Mouse (Mus musculus): Measurements from ENCODE around the gene Nid1. TPM values are rescaled to one million over a fixed set of nuclear protein-coding genes. Genes with fewer than 3 reads are reported as not detected.
"Not testable (repeated sequence)": the region's sequence is repeated elsewhere in the genome, so short reads cannot be mapped to it uniquely, and the experiment has no call there.

Gene Nid1
- polyA plus RNA-seq, 1 experiment from 2014 or later: 69.6 TPM

GRCm38 (mm10) chr13:13537272-13538015 is 100.1 kb downstream of the Nid1 start:
- no peak overlapping the region for H3K27ac ChIP-seq

GRCm38 (mm10) chr13:13538585-13539300 is 101.4 kb downstream of the Nid1 start:
- Histone ChIP-seq H3K27ac (no peak overlapping the region), H3K27me3 (replicated peaks) (no peaks in the 10 kb centered on the region), H3K4me3 (replicated peaks) (no peak overlapping the region), H3K9ac (no peak overlapping the region), H3K36me3 (no peaks in the 10 kb centered on the region), H3K4me2 (replicated peaks) (no peak overlapping the region), H3K9me3 (no peaks in the 10 kb centered on the region), H3K4me1 (replicated peaks) (no peaks in the 10 kb centered on the region)
- peak; percentile 80 for ATAC-seq
- 31% methylated on average over 4 of the region's 4 CpGs for WGBS

More at GRCm38 (mm10) chr13:13537272-13538015, 100.1 kb downstream of the Nid1 start:
- Histone ChIP-seq H3K9me3 (no peaks in the 10 kb centered on the region), H3K9ac (no peak overlapping the region), H3K4me2 (replicated peaks) (no peak overlapping the region), H3K27me3 (replicated peaks) (no peaks in the 10 kb centered on the region), H3K4me3 (replicated peaks) (no peak overlapping the region), H3K4me1 (replicated peaks) (no peaks in the 10 kb centered on the region), H3K36me3 (no peaks in the 10 kb centered on the region)
- ATAC-seq: no peak
- 78% methylated on average over 2 of the region's 2 CpGs for WGBS

- not testable (repeated sequence) for H3K4me1 ChIP-seq (replicated peaks); H3K9me3 ChIP-seq; H3K9ac ChIP-seq; H3K36me3 ChIP-seq; H3K4me2 ChIP-seq (replicated peaks); H3K27me3 ChIP-seq (replicated peaks); H3K4me3 ChIP-seq (replicated peaks); ATAC-seq; H3K27ac ChIP-seq
- WGBS: 93% methylated on average over 10 of the region's 10 CpGs
These were observed 105.7 kb downstream of the Nid1 start for GRCm38 (mm10) chr13:13543073-13543472.

- no peak for ATAC-seq
- H3K36me3 ChIP-seq: no peaks in the 10 kb centered on the region
- H3K4me3 ChIP-seq (replicated peaks): no peak overlapping the region
- WGBS: 77% methylated on average over 3 of the region's 3 CpGs
- no peak overlapping the region for H3K9ac ChIP-seq
- H3K9me3 ChIP-seq: no peaks in the 10 kb centered on the region
- no peak overlapping the region for H3K27ac ChIP-seq
- no peaks in the 10 kb centered on the region for H3K27me3 ChIP-seq (replicated peaks)
- H3K4me1 ChIP-seq (replicated peaks): no peaks in the 10 kb centered on the region
- H3K4me2 ChIP-seq (replicated peaks): no peak overlapping the region
These were observed 109.4 kb downstream of the Nid1 start for GRCm38 (mm10) chr13:13546792-13547191.

DNA sequence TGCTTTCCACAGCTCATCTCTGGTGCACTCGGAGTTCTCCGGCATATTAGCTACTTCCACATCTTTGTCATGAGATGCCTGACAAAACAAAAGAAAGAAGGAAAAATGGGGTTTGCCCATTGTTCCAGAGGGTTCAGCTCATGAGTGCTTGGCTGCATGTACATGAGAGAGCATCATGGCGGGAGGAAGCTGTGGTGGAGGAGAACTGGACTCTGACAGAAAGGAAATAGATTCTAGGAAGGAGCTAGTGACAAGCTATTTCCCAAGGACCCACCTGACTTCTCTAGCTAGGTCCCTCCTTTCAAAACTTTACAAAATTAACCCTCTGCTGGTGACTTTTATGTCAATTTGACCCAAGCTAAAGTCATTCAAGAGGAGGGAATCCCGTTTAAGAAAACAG is 110.5 kb downstream of the Nid1 start:
- no peak overlapping the region for H3K4me2 ChIP-seq (replicated peaks)
- no peaks in the 10 kb centered on the region for H3K36me3 ChIP-seq
- no peak overlapping the region for H3K27ac ChIP-seq
- no peaks in the 10 kb centered on the region for H3K9me3 ChIP-seq
- no peak overlapping the region for H3K9ac ChIP-seq
- no peaks in the 10 kb centered on the region for H3K4me1 ChIP-seq (replicated peaks)
- WGBS: 90% methylated on average over 4 of the region's 4 CpGs
- no peaks in the 10 kb centered on the region for H3K27me3 ChIP-seq (replicated peaks)
- no peak overlapping the region for H3K4me3 ChIP-seq (replicated peaks)
- ATAC-seq: no peak

GRCm38 (mm10) chr13:13548431-13549190 is 111.3 kb downstream of the Nid1 start:
- H3K9ac ChIP-seq: no peak overlapping the region

GRCm38 (mm10) chr13:13549687-13550660 is 112.6 kb downstream of the Nid1 start:
- H3K4me2 ChIP-seq (replicated peaks): no peak overlapping the region
- no peak overlapping the region for H3K9ac ChIP-seq

More at GRCm38 (mm10) chr13:13548431-13549190, 111.3 kb downstream of the Nid1 start:
- Histone ChIP-seq H3K4me1 (replicated peaks) (no peaks in the 10 kb centered on the region), H3K4me3 (replicated peaks) (no peak overlapping the region), H3K9me3 (no peaks in the 10 kb centered on the region), H3K27ac (no peak overlapping the region), H3K4me2 (replicated peaks) (no peak overlapping the region), H3K36me3 (no peaks in the 10 kb centered on the region), H3K27me3 (replicated peaks) (no peaks in the 10 kb centered on the region)
- WGBS: 83% methylated on average over 6 of the region's 6 CpGs
- ATAC-seq: no peak

DNA sequence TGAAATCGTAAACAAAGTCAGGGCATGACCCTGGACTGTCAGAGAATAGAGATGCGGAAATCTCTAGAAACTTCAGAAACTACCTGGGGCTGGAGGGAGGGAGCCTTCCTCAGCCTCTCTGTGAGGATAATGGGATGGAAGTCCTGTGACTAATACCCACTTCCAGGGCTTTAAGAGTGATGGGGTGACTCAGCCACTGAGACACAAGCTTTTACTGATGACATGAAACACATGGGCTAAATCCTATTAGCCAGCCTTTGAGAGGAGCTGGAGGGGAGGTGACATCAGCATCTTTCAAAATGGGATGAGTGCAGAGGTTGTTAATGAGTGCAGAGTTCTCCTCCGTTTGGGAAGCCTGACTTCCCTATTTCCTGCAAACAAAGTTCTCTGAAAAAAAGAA is 114.7 kb downstream of the Nid1 start:
- H3K27ac ChIP-seq: no peak overlapping the region
- no peak for ATAC-seq
- H3K4me1 ChIP-seq (replicated peaks): no peaks in the 10 kb centered on the region
- H3K36me3 ChIP-seq: no peaks in the 10 kb centered on the region
- H3K9me3 ChIP-seq: no peaks in the 10 kb centered on the region
- no peak overlapping the region for H3K9ac ChIP-seq
- H3K4me2 ChIP-seq (replicated peaks): no peak overlapping the region
- H3K4me3 ChIP-seq (replicated peaks): no peak overlapping the region
- H3K27me3 ChIP-seq (replicated peaks): no peaks in the 10 kb centered on the region
- 55% methylated on average over 3 of the region's 3 CpGs for WGBS

More at GRCm38 (mm10) chr13:13549687-13550660, 112.6 kb downstream of the Nid1 start:
- Histone ChIP-seq H3K9me3 (no peaks in the 10 kb centered on the region), H3K27me3 (replicated peaks) (no peaks in the 10 kb centered on the region), H3K4me1 (replicated peaks) (no peaks in the 10 kb centered on the region), H3K27ac (no peak overlapping the region), H3K36me3 (no peaks in the 10 kb centered on the region), H3K4me3 (replicated peaks) (no peak overlapping the region)
- 66% methylated on average over 9 of the region's 9 CpGs for WGBS
- no peak for ATAC-seq

- WGBS: 52% methylated on average over 1 of the region's 1 CpGs
- no peak for ATAC-seq
- Histone ChIP-seq H3K27ac (no peak overlapping the region), H3K9me3 (no peaks in the 10 kb centered on the region), H3K27me3 (replicated peaks) (no peaks in the 10 kb centered on the region), H3K9ac (no peak overlapping the region), H3K4me2 (replicated peaks) (no peak overlapping the region), H3K4me1 (replicated peaks) (no peaks in the 10 kb centered on the region), H3K4me3 (replicated peaks) (no peak overlapping the region), H3K36me3 (no peaks in the 10 kb centered on the region)
These were observed 116.3 kb downstream of the Nid1 start for GRCm38 (mm10) chr13:13553660-13554059.

DNA sequence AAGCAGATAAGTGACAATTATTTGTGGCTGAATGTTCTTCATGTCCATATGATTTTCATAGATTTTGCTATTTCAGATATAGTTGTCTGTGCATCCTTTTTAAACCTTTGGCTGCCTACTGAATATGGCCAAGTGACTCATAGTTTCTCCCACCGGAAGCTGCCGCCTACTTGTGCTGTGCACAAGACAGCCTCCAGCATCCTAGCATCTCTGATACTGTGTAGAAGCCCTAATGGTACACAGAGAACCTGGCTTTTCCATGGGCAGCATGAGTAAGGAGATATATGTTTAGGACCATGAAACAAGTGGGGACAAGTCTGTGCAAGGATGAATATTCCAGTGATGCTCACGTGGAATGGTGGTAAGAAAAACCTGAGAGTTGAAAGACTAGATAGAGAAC is 117.8 kb downstream of the Nid1 start:
- no peaks in the 10 kb centered on the region for H3K4me1 ChIP-seq (replicated peaks)
- no peak overlapping the region for H3K9ac ChIP-seq
- WGBS: 86% methylated on average over 3 of the region's 3 CpGs

GRCm38 (mm10) chr13:13557001-13557743 is 119.8 kb downstream of the Nid1 start:
- WGBS: 76% methylated on average over 5 of the region's 5 CpGs
- H3K9me3 ChIP-seq: no peaks in the 10 kb centered on the region

More for the DNA sequence above, 117.8 kb downstream of the Nid1 start:
- no peaks in the 10 kb centered on the region for H3K9me3 ChIP-seq
- H3K27ac ChIP-seq: no peak overlapping the region
- H3K4me3 ChIP-seq (replicated peaks): no peak overlapping the region
- H3K36me3 ChIP-seq: no peaks in the 10 kb centered on the region
- no peaks in the 10 kb centered on the region for H3K27me3 ChIP-seq (replicated peaks)
- H3K4me2 ChIP-seq (replicated peaks): no peak overlapping the region
- ATAC-seq: no peak

More at GRCm38 (mm10) chr13:13557001-13557743, 119.8 kb downstream of the Nid1 start:
- H3K27me3 ChIP-seq (replicated peaks): no peaks in the 10 kb centered on the region
- no peak overlapping the region for H3K4me2 ChIP-seq (replicated peaks)
- H3K4me1 ChIP-seq (replicated peaks): no peaks in the 10 kb centered on the region
- no peak overlapping the region for H3K27ac ChIP-seq
- no peak overlapping the region for H3K9ac ChIP-seq
- no peak overlapping the region for H3K4me3 ChIP-seq (replicated peaks)
- no peaks in the 10 kb centered on the region for H3K36me3 ChIP-seq
- no peak for ATAC-seq
